Mouse (Mus musculus) midbrain, embryonic 13.5 days (tissue): ENCODE measurements around the gene Gm9046. TPM values are rescaled to one million over a fixed set of nuclear protein-coding genes. Genes with fewer than 3 reads are reported as not detected.

Experiments used
- polyA plus RNA-seq: library from polyadenylated mRNA; unstranded; fragments of >200 nt; fragmentation: Nextera tagmentation; extraction: Ambion mirVana; gene quantifications from 2 replicates; pipeline ENCODE4 v1.2.1, GENCODE M21; 2015

Gm9046 gene
- polyA plus RNA-seq, 1 experiment from 2014 or later, result not detected

Other genes starting within 250 kb of the Gm9046 start
- 41.2 and 46.1 TPM in 2 replicates for gene Mdm1, start 201.4 kb downstream of the Gm9046 start, polyA plus RNA-seq
- not detected in 2 replicates for gene Il22, start 138.3 kb downstream of the Gm9046 start, polyA plus RNA-seq
- gene Gm32717, start 102.5 kb downstream of the Gm9046 start, polyA plus RNA-seq, result 0.23 and 0.26 TPM in 2 replicates
- gene Gm32802, start 84.6 kb downstream of the Gm9046 start, polyA plus RNA-seq, result 0.23 and 0.26 TPM in 2 replicates
- gene Iltifb, start 48.2 kb downstream of the Gm9046 start, polyA plus RNA-seq, result not detected in 2 replicates
- 0.11 TPM in 1 of 2 replicates, not detected in the other for gene Gm9040, start 16.3 kb downstream of the Gm9046 start, polyA plus RNA-seq
- 0.11 TPM in 1 of 2 replicates, not detected in the other for gene Gm9044, start 10.8 kb downstream of the Gm9046 start, polyA plus RNA-seq
- gene Gm9045, start 5.4 kb downstream of the Gm9046 start, polyA plus RNA-seq, result not detected in 2 replicates
- gene Gm9048, start 5.4 kb upstream of the Gm9046 start, polyA plus RNA-seq, result 0.14 TPM in 1 of 2 replicates, not detected in the other
- gene Gm9049, start 10.8 kb upstream of the Gm9046 start, polyA plus RNA-seq, result not detected in 2 replicates
- gene Ifng, start 97.8 kb upstream of the Gm9046 start, polyA plus RNA-seq, result not detected in 2 replicates